Mouse (Mus musculus) intestine, embryonic 16.5 days (tissue): Measurements from ENCODE around the gene Alk. TPM values are rescaled to one million over a fixed set of nuclear protein-coding genes. Genes with fewer than 3 reads are reported as not detected.

ENCODE experiments used
- ATAC-seq: fragments of 200-750 bp; cut with Nextera tagmentation; 2 replicates; pipeline ENCODE4 v1.8.0; 2017; ENCODE audit warnings: moderate TSS enrichment, moderate library complexity
- H3K27ac ChIP-seq: fragments of 300-500 bp; sonication (generic); 2 replicates; pipeline ENCODE4 v1.5.1; 2014; ENCODE audit warnings: mild to moderate bottlenecking, low read length
- H3K27me3 ChIP-seq: fragments of 300-500 bp; sonication (generic); replicated peaks from 2 replicates; pipeline ENCODE4 v1.6.1; 2014; ENCODE audit warnings: low read length, control low read depth, mixed read lengths; ENCODE audit not compliant: control insufficient read depth, insufficient read depth
- H3K36me3 ChIP-seq: fragments of 300-500 bp; sonication (generic); 2 replicates; pipeline ENCODE4 v1.6.1; 2014; ENCODE audit warnings: low read length, control low read depth; ENCODE audit not compliant: control insufficient read depth, insufficient read depth
- H3K4me1 ChIP-seq: fragments of 300-500 bp; sonication (generic); 2 replicates; pipeline ENCODE4 v1.6.1; 2014; ENCODE audit warnings: low read length, control low read depth, mixed read lengths; ENCODE audit not compliant: control insufficient read depth, insufficient read depth
- H3K4me2 ChIP-seq: fragments of 300-500 bp; sonication (generic); 2 replicates; pipeline ENCODE4 v1.6.1; 2014; ENCODE audit warnings: low read depth, low read length, control low read depth
- H3K4me3 ChIP-seq: fragments of 300-500 bp; sonication (generic); 2 replicates; pipeline ENCODE4 v1.5.1; 2014; ENCODE audit warnings: mild to moderate bottlenecking, low read length
- H3K9ac ChIP-seq: fragments of 300-500 bp; sonication (generic); 2 replicates; pipeline ENCODE4 v1.6.1; 2014; ENCODE audit warnings: low read depth, low read length
- H3K9me3 ChIP-seq: fragments of 300-500 bp; sonication (generic); 2 replicates; pipeline ENCODE4 v1.6.1; 2016; ENCODE audit warnings: low read length, control low read depth; ENCODE audit not compliant: control insufficient read depth
- WGBS: fragments of 180-500 bp; shearing (Covaris S2); extraction: QIAGEN DNeasy Blood & Tissue Kit; methylation state at CpG from one replicate; pipeline ENCODE4 v1.1.7; 2014; 5-methylcytosine and 5-hydroxymethylcytosine counted together
- polyA plus RNA-seq: library from polyadenylated mRNA; unstranded; fragments of >200 nt; fragmentation: Nextera tagmentation; extraction: Ambion mirVana; gene quantifications from 2 replicates; pipeline ENCODE4 v1.2.1, GENCODE M21; 2015

Gene Alk
- polyA plus RNA-seq, 1 experiment from 2014 or later = 0.75 TPM

DNA sequence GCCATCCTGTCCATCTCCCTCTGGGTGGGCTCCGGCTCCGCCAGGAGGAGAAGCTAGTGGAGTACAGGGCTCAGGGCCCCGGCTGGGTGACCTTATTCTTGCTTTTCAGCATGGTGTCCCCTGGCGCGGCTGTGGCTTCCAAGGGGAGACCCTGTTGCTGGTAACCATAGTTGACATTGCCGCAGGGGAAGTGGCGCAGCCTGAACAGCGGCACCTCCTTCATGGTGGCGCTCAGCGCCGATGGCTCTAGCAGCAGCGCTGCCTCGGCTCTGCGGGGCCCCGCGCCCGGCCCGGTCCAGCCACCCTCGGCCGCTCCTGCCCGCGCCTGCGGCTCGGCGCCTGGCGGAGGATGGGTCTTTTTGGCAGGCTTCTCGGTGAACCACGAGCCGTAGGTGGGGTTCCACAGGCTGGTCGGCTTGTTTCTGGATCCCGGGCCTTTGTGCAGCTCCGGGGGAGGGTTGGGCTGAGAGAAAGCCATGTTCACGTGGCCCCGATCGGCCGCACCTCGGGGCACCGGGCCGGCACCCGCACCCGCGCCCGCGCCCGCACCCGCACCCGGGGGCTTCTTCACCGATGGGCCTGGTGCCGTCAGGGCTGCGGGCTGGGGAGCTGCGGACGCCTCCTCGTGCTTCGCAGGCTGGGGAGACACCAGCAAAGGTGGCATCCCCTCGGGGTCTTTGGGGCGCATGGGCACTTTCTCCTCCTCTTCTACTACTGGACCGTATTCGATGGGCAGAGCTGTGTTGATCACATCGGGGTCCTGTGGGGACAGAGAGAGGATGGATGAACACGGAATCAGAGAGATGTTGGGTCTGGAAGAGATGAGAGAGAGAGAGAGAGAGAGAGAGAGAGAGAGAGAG, 734.8 kb downstream of the Alk start:
- ATAC-seq = peak; percentile 78
- WGBS = 6% methylated on average over 60 of the region's 60 CpGs

DNA sequence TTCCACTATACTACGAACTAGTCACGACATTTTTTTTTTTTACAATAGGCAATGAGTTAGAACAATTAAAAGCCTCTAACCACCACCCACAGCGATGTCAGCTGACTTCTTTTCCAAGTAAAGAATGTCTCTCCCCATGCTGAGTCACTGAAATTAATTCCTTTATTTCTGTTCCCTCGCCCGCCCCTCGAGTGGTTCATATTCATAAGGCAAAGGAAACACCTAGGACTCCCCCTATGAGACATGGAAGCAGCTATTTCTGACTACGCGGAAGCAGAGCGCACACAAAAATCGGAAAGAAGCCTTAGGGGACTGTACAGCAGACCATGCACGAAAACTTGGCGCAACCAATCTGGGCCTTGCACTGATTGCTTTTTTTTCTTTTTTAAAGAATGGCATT, 735.6 kb downstream of the Alk start:
- H3K27ac ChIP-seq = no peak overlapping the region
- H3K27me3 ChIP-seq = no peaks in the 10 kb centered on the region
- 0 out of 2 replicates have a peak, but pooled peaks cover 7% of the 10 kb centered on the region for H3K4me1 ChIP-seq
- no peak overlapping the region for H3K9ac ChIP-seq
- H3K9me3 ChIP-seq = no peaks in the 10 kb centered on the region
- H3K4me2 ChIP-seq = no peak overlapping the region
- ATAC-seq = no peak
- H3K36me3 ChIP-seq = no peaks in the 10 kb centered on the region
- no peak overlapping the region for H3K4me3 ChIP-seq
- 85% methylated on average over 12 of the region's 12 CpGs for WGBS

More for the DNA sequence above, 734.8 kb downstream of the Alk start:
- Histone ChIP-seq H3K4me2 (peak overlapping the region; percentile 93), H3K36me3 (no peaks in the 10 kb centered on the region), H3K9me3 (no peaks in the 10 kb centered on the region), H3K4me1 (0 out of 2 replicates have a peak, but pooled peaks cover 7% of the 10 kb centered on the region), H3K27ac (no peak overlapping the region), H3K4me3 (peak overlapping the region; percentile 56), H3K27me3 (no peaks in the 10 kb centered on the region), H3K9ac (peak overlapping the region; percentile 69)

DNA sequence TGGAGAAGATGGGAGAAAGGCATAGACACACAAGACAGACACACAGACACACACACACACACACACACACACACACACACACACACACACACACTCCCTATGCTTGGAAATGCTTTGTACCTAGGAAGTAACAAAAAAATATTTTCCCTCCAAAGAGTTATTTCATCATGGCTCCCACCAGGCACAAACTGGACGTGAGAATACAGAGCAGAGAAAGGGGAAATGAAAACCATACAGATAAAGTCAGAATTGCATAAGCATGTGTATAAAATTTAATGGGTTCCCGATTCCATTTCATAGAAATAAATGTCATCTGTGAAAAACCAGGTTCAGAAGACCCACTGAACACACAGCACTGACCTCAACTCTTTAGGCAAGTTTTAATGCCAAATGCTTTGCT, 736.5 kb downstream of the Alk start:
- Histone ChIP-seq H3K4me3 (no peak overlapping the region), H3K36me3 (no peaks in the 10 kb centered on the region), H3K27me3 (no peaks in the 10 kb centered on the region), H3K27ac (no peak overlapping the region), H3K4me1 (0 out of 2 replicates have a peak, but pooled peaks cover 7% of the 10 kb centered on the region), H3K4me2 (no peak overlapping the region), H3K9ac (no peak overlapping the region), H3K9me3 (no peaks in the 10 kb centered on the region)
- 93% methylated on average over 2 of the region's 2 CpGs for WGBS
- no peak for ATAC-seq

DNA sequence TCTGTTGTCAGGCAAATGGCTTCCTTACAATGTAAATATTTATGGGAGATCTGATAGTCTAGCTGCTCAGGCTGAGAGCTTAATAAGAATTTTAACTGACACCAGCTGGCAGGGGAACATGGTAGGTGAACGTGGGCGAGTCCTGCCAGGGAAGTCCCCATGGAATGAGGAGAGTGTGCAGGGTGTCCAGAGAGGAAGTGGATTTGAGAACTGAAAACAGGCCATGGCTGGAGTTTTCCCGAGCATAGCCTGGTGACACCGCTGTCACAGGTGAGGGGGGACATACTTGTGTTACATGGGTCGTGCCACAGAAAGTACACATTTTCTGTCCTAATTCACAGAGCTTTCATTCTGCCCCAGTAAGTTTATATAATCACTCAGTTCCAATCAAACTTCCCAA, 739.0 kb downstream of the Alk start:
- ATAC-seq = no peak
- WGBS = 70% methylated on average over 5 of the region's 5 CpGs
- Histone ChIP-seq H3K9me3 (no peaks in the 10 kb centered on the region), H3K4me3 (no peak overlapping the region), H3K4me1 (0 out of 2 replicates have a peak, but pooled peaks cover 7% of the 10 kb centered on the region), H3K4me2 (no peak overlapping the region), H3K36me3 (no peaks in the 10 kb centered on the region), H3K9ac (no peak overlapping the region), H3K27ac (no peak overlapping the region), H3K27me3 (no peaks in the 10 kb centered on the region)

DNA sequence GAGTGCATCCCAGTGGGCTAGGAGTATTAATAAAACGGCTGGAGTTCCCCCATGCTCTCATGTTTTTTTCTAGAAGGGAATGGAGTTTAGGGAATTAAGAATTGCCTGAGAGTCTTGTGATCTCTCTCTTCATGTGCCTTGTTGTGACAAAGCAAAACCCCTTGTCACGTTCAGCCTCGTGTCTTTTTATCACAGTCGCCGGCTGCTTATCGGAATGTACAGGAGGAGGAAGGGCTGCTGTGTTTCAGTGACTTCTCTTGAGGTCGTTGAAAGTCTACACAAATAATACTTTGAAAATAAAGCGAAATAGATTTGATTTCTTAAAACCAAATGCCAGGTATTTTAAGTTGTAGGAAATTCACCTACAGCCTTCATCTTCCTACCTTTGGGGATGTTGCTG, 740.4 kb downstream of the Alk start:
- H3K4me3 ChIP-seq = no peak overlapping the region
- WGBS = 89% methylated on average over 8 of the region's 8 CpGs

DNA sequence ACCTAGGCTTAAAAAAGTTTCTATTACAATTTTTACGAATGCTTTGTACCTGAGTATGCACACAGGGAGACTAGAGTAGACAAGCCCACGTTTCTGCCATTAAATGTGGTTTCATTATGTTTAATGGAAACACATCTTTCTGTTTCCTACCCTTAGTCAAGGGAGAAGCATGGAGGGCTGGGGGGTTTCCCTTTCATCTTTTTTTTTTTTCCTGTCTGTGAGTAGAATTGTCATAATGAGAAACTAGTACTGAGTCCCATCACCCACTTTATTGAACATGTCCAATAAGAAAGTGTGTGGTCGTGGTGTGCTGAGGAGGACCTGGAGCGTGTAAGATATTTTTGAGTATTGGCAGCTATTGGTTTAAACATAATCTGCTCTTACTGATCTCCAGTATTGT, 741.5 kb downstream of the Alk start:
- H3K4me3 ChIP-seq = no peak overlapping the region
- H3K27ac ChIP-seq = no peak overlapping the region
- no peaks in the 10 kb centered on the region for H3K36me3 ChIP-seq
- ATAC-seq = no peak
- no peak overlapping the region for H3K4me2 ChIP-seq
- H3K27me3 ChIP-seq = no peaks in the 10 kb centered on the region
- 87% methylated on average over 4 of the region's 4 CpGs for WGBS
- H3K4me1 ChIP-seq = no peaks in the 10 kb centered on the region
- H3K9ac ChIP-seq = no peak overlapping the region
- H3K9me3 ChIP-seq = no peaks in the 10 kb centered on the region

More for the DNA sequence above, 740.4 kb downstream of the Alk start:
- H3K9ac ChIP-seq = no peak overlapping the region
- no peak for ATAC-seq
- no peaks in the 10 kb centered on the region for H3K36me3 ChIP-seq
- H3K4me1 ChIP-seq = no peaks in the 10 kb centered on the region
- no peak overlapping the region for H3K4me2 ChIP-seq
- H3K27me3 ChIP-seq = no peaks in the 10 kb centered on the region
- no peak overlapping the region for H3K27ac ChIP-seq
- no peaks in the 10 kb centered on the region for H3K9me3 ChIP-seq

DNA sequence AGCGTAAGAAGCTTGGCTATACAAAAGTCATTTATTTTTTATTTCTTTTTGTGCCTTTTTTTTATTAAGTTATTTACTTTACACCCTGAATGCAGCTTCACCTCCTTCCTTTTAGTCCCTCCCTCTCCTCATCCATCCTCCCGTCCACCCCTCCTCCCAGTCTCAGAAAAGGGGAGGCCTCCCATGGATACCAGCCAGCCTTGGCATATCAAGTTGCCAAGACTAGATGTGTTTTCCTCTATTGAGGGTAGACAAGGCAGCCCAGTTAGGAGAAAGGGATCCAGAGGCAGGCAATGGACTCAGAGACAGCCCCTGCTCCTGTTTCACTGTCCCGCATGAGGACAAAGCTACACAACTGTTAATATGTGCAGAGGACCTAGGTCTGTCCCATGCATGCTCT, 742.2 kb downstream of the Alk start:
- ATAC-seq = no peak
- H3K27ac ChIP-seq = no peak overlapping the region
- H3K4me1 ChIP-seq = no peaks in the 10 kb centered on the region
- no peaks in the 10 kb centered on the region for H3K9me3 ChIP-seq
- H3K27me3 ChIP-seq = no peaks in the 10 kb centered on the region
- no peak overlapping the region for H3K4me3 ChIP-seq
- no peaks in the 10 kb centered on the region for H3K36me3 ChIP-seq
- WGBS = 83% methylated on average over 3 of the region's 3 CpGs
- H3K4me2 ChIP-seq = no peak overlapping the region
- no peak overlapping the region for H3K9ac ChIP-seq

DNA sequence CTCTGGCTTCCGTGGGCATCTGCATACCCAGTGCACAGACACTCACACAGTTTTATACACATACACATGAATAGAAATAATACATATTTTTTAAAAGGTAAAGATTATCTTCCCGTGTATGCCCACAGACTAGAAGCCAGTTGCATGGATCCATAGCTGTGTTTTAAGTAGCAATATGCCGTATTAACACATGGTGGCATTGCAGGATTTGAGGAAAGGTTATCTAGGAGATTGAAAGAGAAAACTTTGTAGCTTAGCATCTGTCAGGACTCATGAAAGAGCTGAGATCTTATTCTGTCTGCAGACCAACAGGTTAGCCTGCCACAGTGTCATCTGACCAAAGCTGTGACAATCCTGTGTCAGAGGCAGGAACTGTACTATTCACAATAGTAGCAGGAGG, 772.5 kb downstream of the Alk start:
- Histone ChIP-seq H3K9me3 (no peaks in the 10 kb centered on the region), H3K36me3 (no peaks in the 10 kb centered on the region), H3K4me1 (0 out of 2 replicates have a peak, but pooled peaks cover 9% of the 10 kb centered on the region), H3K4me3 (no peak overlapping the region), H3K27me3 (no peaks in the 10 kb centered on the region), H3K4me2 (no peak overlapping the region), H3K9ac (no peak overlapping the region), H3K27ac (no peak overlapping the region)
- no peak for ATAC-seq
- 88% methylated on average over 3 of the region's 3 CpGs for WGBS

DNA sequence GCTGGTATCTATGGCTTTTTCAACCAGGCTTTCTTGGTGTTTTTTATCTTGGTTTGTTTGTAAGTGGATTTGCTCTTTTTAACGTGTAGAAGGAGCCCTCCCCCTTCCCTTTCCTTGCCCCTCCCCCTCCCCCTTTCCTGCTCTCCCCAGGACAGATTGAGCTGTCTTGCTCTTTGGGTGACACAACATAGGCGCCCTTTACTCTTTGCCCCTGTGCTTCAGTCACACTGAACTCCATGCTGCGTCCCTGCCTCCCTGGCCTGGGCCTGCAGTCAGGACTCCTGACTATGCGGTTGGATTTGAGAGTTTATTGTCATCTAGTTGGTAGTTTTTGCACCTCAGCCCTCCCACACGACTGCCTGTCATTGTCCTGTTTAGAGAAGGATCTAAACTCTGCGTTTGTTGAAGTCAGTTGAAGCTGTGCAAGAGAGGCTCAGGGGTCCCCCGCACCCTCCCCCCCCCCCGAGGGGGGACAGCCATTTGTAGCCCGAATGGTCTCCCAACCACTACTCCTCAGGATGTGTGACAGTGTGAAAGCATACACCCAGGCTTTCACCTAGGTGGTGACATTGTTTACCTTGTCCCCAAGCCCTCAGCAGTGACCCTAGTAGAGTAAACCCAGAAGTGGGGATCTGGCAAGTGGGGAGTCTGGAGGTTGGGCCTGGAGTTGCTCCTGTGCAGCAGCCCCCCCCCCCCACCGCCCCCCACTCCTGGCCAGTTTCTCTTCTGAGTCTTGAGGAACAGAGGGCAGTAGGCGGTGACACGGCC, 775.6 kb downstream of the Alk start:
- WGBS = 39% methylated on average over 12 of the region's 12 CpGs
- Histone ChIP-seq H3K36me3 (no peaks in the 10 kb centered on the region), H3K27me3 (no peaks in the 10 kb centered on the region), H3K4me1 (0 out of 2 replicates have a peak, but pooled peaks cover 9% of the 10 kb centered on the region), H3K9ac (no peak overlapping the region), H3K4me3 (no peak overlapping the region), H3K9me3 (no peaks in the 10 kb centered on the region), H3K27ac (no peak overlapping the region), H3K4me2 (no peak overlapping the region)
- ATAC-seq = peak; percentile 83
